Mouse (Mus musculus) activated CD4-positive, CD25-positive, alpha-beta regulatory T cell (primary cell): ENCODE data around the gene Btbd17. TPM values are rescaled to one million over a fixed set of nuclear protein-coding genes. Genes with fewer than 3 reads are reported as not detected.

ENCODE experiments used
- polyA plus RNA-seq, 2 experiments: library from polyadenylated mRNA; unstranded; fragments of 100-300 nt; shearing (Covaris generic); gene quantifications; one replicate each; pipeline ENCODE4 v1.2.1; 2017

Btbd17 gene
- under 1 TPM in 1 of 2 experiments, not detected in 1; 0.85 TPM for polyA plus RNA-seq

DNA sequence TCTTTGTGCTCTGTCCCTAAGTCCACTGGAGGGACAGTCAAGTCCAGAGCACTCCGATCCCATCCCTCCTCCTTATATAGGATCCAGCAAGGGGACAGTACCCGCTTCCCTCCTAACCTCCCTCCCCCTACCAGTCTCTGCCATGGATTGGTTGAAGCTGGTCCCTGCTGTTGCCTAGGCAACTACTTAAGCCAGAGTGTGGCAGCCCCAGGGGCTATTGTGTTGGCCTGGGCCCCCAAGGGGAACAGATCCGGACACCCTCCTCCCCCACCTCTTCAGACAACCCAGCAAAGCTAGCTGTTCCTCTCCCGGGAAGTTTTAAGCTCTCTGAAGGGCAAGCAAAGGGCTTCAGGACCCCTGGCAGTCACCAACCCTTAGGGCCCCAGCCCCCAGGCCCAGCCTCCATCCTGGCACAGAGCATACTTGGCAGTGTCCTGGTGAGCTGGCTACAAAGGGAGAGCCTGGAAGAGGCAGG lies at the start of gene Btbd17:
Btbd17 (minus strand) TSS at position 98 of the 475 bp plus-strand sequence.

DNA sequence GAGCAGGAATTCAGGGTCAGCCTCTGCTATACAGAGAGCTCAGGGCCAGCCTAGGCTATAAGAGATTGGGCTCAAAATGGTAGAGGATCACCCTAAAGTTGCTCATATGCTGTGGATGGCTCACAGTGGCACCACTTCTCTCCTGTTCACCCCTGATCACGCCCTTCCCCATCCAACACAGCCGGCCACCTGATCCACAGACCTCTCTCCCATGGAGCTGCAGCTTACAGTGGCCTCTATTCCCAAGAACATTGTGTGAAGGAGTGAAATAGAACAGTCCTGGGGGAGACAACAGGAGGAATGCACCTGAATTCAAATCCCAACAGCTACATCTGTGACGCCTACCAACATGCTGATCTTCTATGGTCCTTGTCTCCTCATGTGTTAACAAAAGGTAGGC lies 2.9 kb upstream of the Btbd17 start, which contains the start of gene Gpr142:
Gpr142 (plus strand) TSS at position 301 of the 400 bp plus-strand sequence.

DNA sequence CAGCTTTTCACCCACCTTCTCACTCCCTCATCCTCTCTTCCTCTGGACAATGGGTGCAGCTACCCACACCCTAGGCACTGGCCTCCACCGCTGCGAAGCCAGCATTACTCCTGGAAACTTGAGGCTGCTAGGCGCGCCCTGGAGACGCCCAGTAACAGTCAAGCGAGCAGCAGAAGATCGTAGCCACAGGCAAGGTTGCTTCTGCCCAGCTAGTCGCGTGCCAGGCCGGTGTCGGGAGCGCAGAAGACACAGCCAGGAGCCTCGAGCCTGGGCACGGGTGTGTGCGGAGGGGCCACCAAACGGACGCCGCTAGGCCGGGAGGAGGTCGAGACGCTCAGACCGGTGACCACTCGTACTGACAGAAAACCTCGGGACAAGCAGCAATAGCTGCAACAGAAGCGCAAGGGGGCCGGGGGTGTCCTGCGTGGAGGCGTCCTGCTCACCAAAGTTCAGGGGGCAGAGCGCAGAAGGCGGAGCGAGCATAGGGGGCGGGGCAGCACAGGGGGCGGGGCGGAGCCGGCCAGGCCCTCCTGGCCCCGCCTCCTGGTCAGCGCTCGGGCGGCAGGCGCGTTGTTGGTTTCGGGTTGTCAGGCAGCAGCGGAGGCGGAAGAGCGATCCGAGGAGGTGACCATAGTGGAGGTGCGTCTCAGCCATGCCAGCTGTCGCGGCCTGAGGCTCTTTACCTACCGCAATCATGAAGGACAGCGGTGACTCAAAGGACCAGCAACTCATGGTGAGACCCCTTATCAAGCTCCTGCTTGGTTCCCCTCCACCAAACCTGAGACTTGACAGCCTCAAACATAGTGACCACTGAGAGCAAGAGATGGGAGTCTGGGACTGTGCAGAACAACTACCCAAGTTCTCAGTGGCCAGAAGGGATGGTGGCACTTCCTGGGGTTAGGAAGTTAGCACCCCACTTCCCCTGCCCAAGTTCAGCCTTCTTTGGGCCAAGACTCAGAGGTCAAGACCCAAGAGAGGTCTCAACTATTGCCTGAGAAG lies 30.6 kb downstream of the Btbd17 start, which contains the start of gene Kif19a:
Kif19a (plus strand) TSS at position 569 of the 999 bp plus-strand sequence.

Other genes with a start within 250 kb of the Btbd17 start
- 100 to 1,000 TPM; 444 to 637 TPM for gene Rpl38, start 127.4 kb downstream of the Btbd17 start, polyA plus RNA-seq
- 1 to 10 TPM in 1 of 2 experiments, under 1 TPM in 1; 0.74 to 3.4 TPM for gene Ttyh2, start 120.5 kb downstream of the Btbd17 start, polyA plus RNA-seq
- not detected for gene Dnaic2, start 68.5 kb downstream of the Btbd17 start, polyA plus RNA-seq
- gene Kif19a, start 30.6 kb downstream of the Btbd17 start, polyA plus RNA-seq, result under 1 TPM; 0.57 to 0.62 TPM
- not detected for gene Gpr142, start 3.0 kb upstream of the Btbd17 start, polyA plus RNA-seq
- under 1 TPM in 1 of 2 experiments, not detected in 1; 0.23 TPM for gene Gprc5c, start 55.2 kb upstream of the Btbd17 start, polyA plus RNA-seq
- gene Cd300a, start 94.1 kb upstream of the Btbd17 start, polyA plus RNA-seq, result 1 to 10 TPM in 1 of 2 experiments, under 1 TPM in 1; 0.32 to 2.8 TPM
- under 1 TPM; 0.56 to 0.66 TPM for gene Cd300lb, start 138.4 kb upstream of the Btbd17 start, polyA plus RNA-seq
- gene Cd300c, start 173.2 kb upstream of the Btbd17 start, polyA plus RNA-seq, result under 1 TPM in 1 of 2 experiments, not detected in 1; 0.26 TPM
- gene Cd300ld, start 194.0 kb upstream of the Btbd17 start, polyA plus RNA-seq, result 1 to 10 TPM in 1 of 2 experiments, not detected in 1; 1.1 TPM
- gene Cd300c2, start 205.9 kb upstream of the Btbd17 start, polyA plus RNA-seq, result 1 to 10 TPM in 1 of 2 experiments, under 1 TPM in 1; 0.61 to 3.9 TPM
- gene Cd300ld2, start 220.2 kb upstream of the Btbd17 start, polyA plus RNA-seq, result under 1 TPM in 1 of 2 experiments, not detected in 1; 0.75 TPM
- not detected for gene Cd300ld4, start 231.1 kb upstream of the Btbd17 start, polyA plus RNA-seq
- not detected for gene Cd300ld5, start 241.8 kb upstream of the Btbd17 start, polyA plus RNA-seq